Mouse (Mus musculus): ENCODE data around the gene Pla2g3. TPM values are rescaled to one million over a fixed set of nuclear protein-coding genes. Genes with fewer than 3 reads are reported as not detected.
A peak's percentile ranks its signal among the peaks of the same experiment; 100 is the strongest.

Pla2g3 gene
- total and polyA plus RNA-seq, 2 experiments from 2014 or later = 0.08 to 0.11 TPM

DNA sequence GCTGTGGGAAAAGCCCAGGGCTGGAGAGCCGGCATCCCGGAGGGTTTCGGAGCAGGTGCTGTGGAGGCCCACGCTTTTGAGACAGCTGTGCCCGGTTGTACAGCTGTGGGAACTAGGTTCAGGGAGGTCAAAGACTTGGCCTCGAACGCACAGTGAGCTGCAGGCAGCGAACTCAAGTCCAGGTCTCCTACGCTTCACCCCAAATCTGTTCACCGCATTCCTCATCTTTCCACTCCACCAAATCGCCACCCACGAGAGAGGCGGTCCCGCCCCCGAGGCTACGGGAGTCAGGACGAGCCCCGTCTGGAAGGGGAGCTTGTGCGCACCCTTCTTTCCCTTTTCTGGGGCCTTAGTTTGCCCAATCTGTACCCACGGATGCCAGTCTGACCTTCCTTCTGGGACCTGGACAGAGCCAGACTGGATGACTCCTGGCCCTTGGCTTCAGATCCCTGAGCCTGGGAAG, 36.4 kb upstream of the Pla2g3 start:
- H3K4me3 ChIP-seq (ENCODE audit: low read depth, low read length) = peak overlapping the region; percentile 69
- ATAC-seq (ENCODE audit: insufficient read depth, low read depth) (peak; percentile 37), DNase-seq (ENCODE audit: low spot score) (peak; percentile 45)
- under 1% methylated on average over 20 of the region's 20 CpGs for WGBS
- peaks cover 4% of the 10 kb centered on the region; the same call in 1 of the 2 replicates for H3K4me1 ChIP-seq (ENCODE audit: control insufficient read depth, insufficient read depth)
- H3K27ac ChIP-seq (ENCODE audit: low read depth) = peak overlapping the region; percentile 94
- H3K9ac ChIP-seq (replicated peaks; ENCODE audit: low read depth, low read length) = peak overlapping the region; percentile 66
- no peaks in the 10 kb centered on the region for H3K36me3 ChIP-seq (replicated peaks; ENCODE audit: control insufficient read depth, insufficient read depth, low read length)
- H3K9me3 ChIP-seq (replicated peaks; ENCODE audit: control insufficient read depth, low read length) = no peaks in the 10 kb centered on the region
- peak overlapping the region; percentile 92 for H3K4me2 ChIP-seq (ENCODE audit: low read depth, low read length)
- TF ChIP-seq EP300 (IDR thresholded peaks at IDR 0.05; ENCODE audit: low read depth) (no peak), CTCF (IDR thresholded peaks at IDR 0.05; ENCODE audit: low read depth) (no peak)
- no peaks in the 10 kb centered on the region for H3K27me3 ChIP-seq (ENCODE audit: control insufficient read depth, insufficient read depth, low read length)

GRCm38 (mm10) chr11:3452167-3452639, 35.9 kb upstream of the Pla2g3 start, which contains the start of gene Rnf185:
Gene Rnf185 (minus strand): TSS chr11:3452363.
- Histone ChIP-seq H3K4me3 (ENCODE audit: low read depth, low read length) (peak within 1 kb of the TSS; percentile 69), H3K27ac (ENCODE audit: low read depth) (peak within 1 kb of the TSS; percentile 94), H3K4me2 (ENCODE audit: low read depth, low read length) (peak within 1 kb of the TSS; percentile 92), H3K4me1 (ENCODE audit: control insufficient read depth, insufficient read depth) (peaks cover 4% of the 10 kb centered on the region; the same call in 1 of the 2 replicates), H3K9ac (replicated peaks; ENCODE audit: low read depth, low read length) (peak within 1 kb of the TSS; percentile 66), H3K27me3 (ENCODE audit: control insufficient read depth, insufficient read depth, low read length) (no peaks in the 10 kb centered on the region), H3K9me3 (replicated peaks; ENCODE audit: control insufficient read depth, low read length) (no peaks in the 10 kb centered on the region), H3K36me3 (replicated peaks; ENCODE audit: control insufficient read depth, insufficient read depth, low read length) (no peaks in the 10 kb centered on the region)
- DNase-seq (ENCODE audit: low spot score) = peak; percentile 98
- TF ChIP-seq EP300 (IDR thresholded peaks at IDR 0.05; ENCODE audit: low read depth) (peak; percentile 70; the same call in 1 of the 2 replicates), CTCF (IDR thresholded peaks at IDR 0.05; ENCODE audit: low read depth) (no peak)
- peak; percentile 97 for ATAC-seq (ENCODE audit: insufficient read depth, low read depth)
- WGBS = under 1% methylated on average over 45 of the region's 45 CpGs

- Histone ChIP-seq H3K9me3 (replicated peaks; ENCODE audit: control insufficient read depth, low read length) (no peaks in the 10 kb centered on the region), H3K27me3 (ENCODE audit: control insufficient read depth, insufficient read depth, low read length) (no peaks in the 10 kb centered on the region), H3K4me3 (ENCODE audit: low read depth, low read length) (peak overlapping the region; percentile 69), H3K36me3 (replicated peaks; ENCODE audit: control insufficient read depth, insufficient read depth, low read length) (no peaks in the 10 kb centered on the region), H3K27ac (ENCODE audit: low read depth) (peak overlapping the region; percentile 94), H3K9ac (replicated peaks; ENCODE audit: low read depth, low read length) (peak overlapping the region; percentile 66), H3K4me2 (ENCODE audit: low read depth, low read length) (peak overlapping the region; percentile 92), H3K4me1 (ENCODE audit: control insufficient read depth, insufficient read depth) (peaks cover 4% of the 10 kb centered on the region; the same call in 1 of the 2 replicates)
- TF ChIP-seq CTCF (IDR thresholded peaks at IDR 0.05; ENCODE audit: low read depth) (no peak), EP300 (IDR thresholded peaks at IDR 0.05; ENCODE audit: low read depth) (no peak)
- DNase-seq (ENCODE audit: low spot score) = peak; percentile 11
- WGBS = 0% methylated on average over 9 of the region's 9 CpGs
- ATAC-seq (ENCODE audit: insufficient read depth, low read depth) = 0 out of 2 replicates have a peak, but pooled peaks have one; percentile 13
Observed at GRCm38 (mm10) chr11:3452769-3453168, 35.3 kb upstream of the Pla2g3 start.

- Histone ChIP-seq H3K9ac (replicated peaks; ENCODE audit: low read depth, low read length) (no peak overlapping the region), H3K9me3 (replicated peaks; ENCODE audit: control insufficient read depth, low read length) (no peaks in the 10 kb centered on the region), H3K4me2 (ENCODE audit: low read depth, low read length) (0 out of 2 replicates have a peak overlapping the region, but pooled peaks have one; percentile 92), H3K4me3 (ENCODE audit: low read depth, low read length) (no peak overlapping the region), H3K36me3 (replicated peaks; ENCODE audit: control insufficient read depth, insufficient read depth, low read length) (no peaks in the 10 kb centered on the region), H3K27ac (ENCODE audit: low read depth) (no peak overlapping the region), H3K4me1 (ENCODE audit: control insufficient read depth, insufficient read depth) (peaks cover 4% of the 10 kb centered on the region; the same call in 1 of the 2 replicates), H3K27me3 (ENCODE audit: control insufficient read depth, insufficient read depth, low read length) (no peaks in the 10 kb centered on the region)
- ATAC-seq (ENCODE audit: insufficient read depth, low read depth) (no peak), DNase-seq (ENCODE audit: low spot score) (no peak)
- WGBS = 61% methylated on average over 6 of the region's 6 CpGs
- TF ChIP-seq EP300 (IDR thresholded peaks at IDR 0.05; ENCODE audit: low read depth) (no peak), CTCF (IDR thresholded peaks at IDR 0.05; ENCODE audit: low read depth) (no peak)
Observed at GRCm38 (mm10) chr11:3453467-3453866, 34.6 kb upstream of the Pla2g3 start.

GRCm38 (mm10) chr11:3454506-3454905, 33.6 kb upstream of the Pla2g3 start:
- Histone ChIP-seq H3K4me3 (ENCODE audit: low read depth, low read length) (no peak overlapping the region), H3K4me2 (ENCODE audit: low read depth, low read length) (no peak overlapping the region), H3K36me3 (replicated peaks; ENCODE audit: control insufficient read depth, insufficient read depth, low read length) (no peaks in the 10 kb centered on the region), H3K4me1 (ENCODE audit: control insufficient read depth, insufficient read depth) (peaks cover 4% of the 10 kb centered on the region; the same call in 1 of the 2 replicates), H3K27ac (ENCODE audit: low read depth) (no peak overlapping the region), H3K9me3 (replicated peaks; ENCODE audit: control insufficient read depth, low read length) (no peaks in the 10 kb centered on the region), H3K9ac (replicated peaks; ENCODE audit: low read depth, low read length) (no peak overlapping the region), H3K27me3 (ENCODE audit: control insufficient read depth, insufficient read depth, low read length) (no peaks in the 10 kb centered on the region)
- WGBS = 92% methylated on average over 3 of the region's 3 CpGs
- DNase-seq (ENCODE audit: low spot score) = no peak
- no peak for TF ChIP-seq EP300 (IDR thresholded peaks at IDR 0.05; ENCODE audit: low read depth)
- no peak for TF ChIP-seq CTCF (IDR thresholded peaks at IDR 0.05; ENCODE audit: low read depth)
- no peak for ATAC-seq (ENCODE audit: insufficient read depth, low read depth)
